Mouse (Mus musculus): ENCODE data around the gene Atg4c. TPM values are rescaled to one million over a fixed set of nuclear protein-coding genes. Genes with fewer than 3 reads are reported as not detected.

Gene Atg4c
- polyA plus RNA-seq, 1 experiment from 2014 or later = 15.5 TPM

DNA sequence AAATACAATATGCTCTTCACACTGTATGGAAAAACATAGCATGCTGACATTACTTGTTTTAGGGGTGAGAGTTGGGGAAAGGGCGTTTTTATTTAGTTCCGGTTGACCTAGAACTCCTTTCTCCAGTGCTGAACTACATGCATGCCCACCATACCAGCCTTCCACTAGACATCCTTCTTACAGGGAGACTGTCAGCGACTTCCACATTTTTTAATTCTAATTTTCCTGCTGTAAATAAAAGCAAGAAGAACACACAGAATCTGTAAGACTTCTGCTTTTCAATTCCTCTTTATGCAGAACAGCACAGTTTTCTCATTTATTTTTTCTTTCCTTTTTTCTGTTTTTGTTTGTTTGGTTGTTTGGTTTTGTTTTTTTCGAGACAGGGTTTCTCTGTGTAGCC, 16.5 kb upstream of the Atg4c start:
- Histone ChIP-seq H3K4me1 (peaks cover 17% of the 10 kb centered on the region), H3K9me3 (replicated peaks) (no peaks in the 10 kb centered on the region), H3K36me3 (no peaks in the 10 kb centered on the region), H3K4me3 (no peak overlapping the region), H3K27me3 (ENCODE audit: low read depth, poor library complexity, severe bottlenecking) (no peaks in the 10 kb centered on the region), H3K27ac (no peak overlapping the region)
- 88% methylated on average over 4 of the region's 4 CpGs for WGBS
- no peak for DNase-seq (ENCODE audit: low spot score)

GRCm38 (mm10) chr4:99178851-99179250, 14.9 kb upstream of the Atg4c start:
- Histone ChIP-seq H3K9me3 (replicated peaks) (no peaks in the 10 kb centered on the region), H3K4me3 (no peak overlapping the region), H3K4me1 (peaks cover 17% of the 10 kb centered on the region), H3K36me3 (no peaks in the 10 kb centered on the region), H3K27me3 (ENCODE audit: low read depth, poor library complexity, severe bottlenecking) (no peaks in the 10 kb centered on the region), H3K27ac (no peak overlapping the region)
- DNase-seq (ENCODE audit: low spot score) = no peak
- WGBS = 86% methylated on average over 5 of the region's 5 CpGs

DNA sequence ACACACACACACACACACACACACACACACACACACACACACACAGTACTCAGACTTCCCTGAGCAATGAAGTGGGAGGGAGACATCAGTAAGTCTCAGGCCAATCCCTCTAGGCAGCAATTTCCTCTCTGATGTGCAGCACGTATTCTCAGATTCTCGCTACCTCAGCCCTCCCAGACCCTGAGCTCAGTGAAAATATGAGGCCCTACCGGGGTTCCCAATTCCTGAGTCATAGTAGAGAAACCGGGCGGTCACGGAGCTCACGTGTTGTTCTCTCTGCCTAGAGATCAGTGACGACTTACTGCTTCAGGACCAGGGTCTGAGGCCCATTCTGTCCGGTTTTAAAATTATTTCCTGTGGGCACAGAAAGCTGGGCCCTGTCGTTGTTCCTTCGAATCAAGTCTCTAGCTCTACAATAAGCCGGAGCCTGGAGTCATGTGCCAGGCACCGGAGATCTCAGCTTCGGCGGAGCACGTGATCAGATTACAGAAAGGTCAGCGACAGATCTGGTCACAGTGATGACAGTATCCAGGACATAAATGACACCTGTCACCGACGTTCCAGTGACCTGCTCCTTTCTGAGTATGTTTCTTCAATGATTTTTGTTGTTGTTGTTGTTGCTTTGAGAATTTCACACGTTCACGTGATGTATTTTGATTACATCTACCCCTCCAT, 14.2 kb upstream of the Atg4c start:
- Histone ChIP-seq H3K27me3 (ENCODE audit: low read depth, poor library complexity, severe bottlenecking) (no peaks in the 10 kb centered on the region), H3K9me3 (replicated peaks) (no peaks in the 10 kb centered on the region), H3K4me1 (peaks cover 17% of the 10 kb centered on the region), H3K36me3 (no peaks in the 10 kb centered on the region), H3K27ac (peak overlapping the region; percentile 42; the same call in 1 of the 2 replicates), H3K4me3 (no peak overlapping the region)
- DNase-seq (ENCODE audit: low spot score) = no peak
- 74% methylated on average over 21 of the region's 21 CpGs for WGBS

- no peaks in the 10 kb centered on the region for H3K36me3 ChIP-seq
- H3K4me1 ChIP-seq = peaks cover 17% of the 10 kb centered on the region
- H3K9me3 ChIP-seq (replicated peaks) = no peaks in the 10 kb centered on the region
- WGBS = 81% methylated on average over 5 of the region's 5 CpGs
- H3K27me3 ChIP-seq (ENCODE audit: low read depth, poor library complexity, severe bottlenecking) = no peaks in the 10 kb centered on the region
- no peak for DNase-seq (ENCODE audit: low spot score)
- no peak overlapping the region for H3K27ac ChIP-seq
- H3K4me3 ChIP-seq = no peak overlapping the region
Measured at GRCm38 (mm10) chr4:99180921-99181320, 12.8 kb upstream of the Atg4c start.

- no peak for DNase-seq (ENCODE audit: low spot score)
- Histone ChIP-seq H3K4me3 (no peak overlapping the region), H3K9me3 (replicated peaks) (no peaks in the 10 kb centered on the region), H3K27ac (no peak overlapping the region), H3K36me3 (no peaks in the 10 kb centered on the region), H3K4me1 (peaks cover 17% of the 10 kb centered on the region), H3K27me3 (ENCODE audit: low read depth, poor library complexity, severe bottlenecking) (no peaks in the 10 kb centered on the region)
- WGBS = 84% methylated on average over 9 of the region's 9 CpGs
Measured at GRCm38 (mm10) chr4:99181739-99182419, 11.9 kb upstream of the Atg4c start.

DNA sequence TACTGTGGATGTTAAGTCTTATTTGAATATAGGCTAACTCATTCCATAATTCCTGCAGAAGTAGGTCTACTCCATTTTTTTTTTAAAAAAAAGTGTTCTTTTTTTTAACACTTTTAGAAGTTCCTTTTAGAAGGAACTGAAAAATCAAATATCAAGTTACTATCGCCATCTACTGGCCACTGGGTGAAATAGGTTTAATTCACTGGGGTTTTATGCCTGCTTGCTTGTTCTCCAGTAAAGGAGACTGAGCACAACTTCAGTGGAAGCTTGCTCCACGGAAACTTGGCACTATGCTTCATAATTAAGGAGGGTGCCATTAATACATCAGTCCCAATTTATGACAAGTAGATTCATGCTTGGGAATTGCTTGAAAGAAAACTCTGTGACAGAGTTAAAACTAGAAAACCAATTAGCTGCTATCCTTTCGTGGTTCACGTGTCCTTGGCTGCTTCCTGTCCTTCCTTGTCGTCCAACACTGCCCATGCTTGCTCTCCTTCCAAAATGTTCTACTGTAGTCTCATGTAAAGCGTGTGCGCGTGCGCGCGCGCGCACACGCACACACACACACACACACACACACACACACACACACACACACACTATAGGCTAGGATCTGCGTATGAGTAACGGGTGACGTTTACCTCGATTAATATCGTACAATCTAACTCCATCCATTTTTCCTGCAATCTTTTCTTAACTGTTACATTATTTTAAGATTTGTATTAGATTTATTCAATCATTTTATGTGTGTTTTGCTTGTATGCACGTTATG, 10.9 kb upstream of the Atg4c start:
- Histone ChIP-seq H3K9me3 (replicated peaks) (no peaks in the 10 kb centered on the region), H3K27me3 (ENCODE audit: low read depth, poor library complexity, severe bottlenecking) (no peaks in the 10 kb centered on the region), H3K4me1 (peaks cover 17% of the 10 kb centered on the region), H3K4me3 (no peak overlapping the region), H3K27ac (no peak overlapping the region), H3K36me3 (no peaks in the 10 kb centered on the region)
- WGBS = 78% methylated on average over 20 of the region's 20 CpGs
- DNase-seq (ENCODE audit: low spot score) = no peak

DNA sequence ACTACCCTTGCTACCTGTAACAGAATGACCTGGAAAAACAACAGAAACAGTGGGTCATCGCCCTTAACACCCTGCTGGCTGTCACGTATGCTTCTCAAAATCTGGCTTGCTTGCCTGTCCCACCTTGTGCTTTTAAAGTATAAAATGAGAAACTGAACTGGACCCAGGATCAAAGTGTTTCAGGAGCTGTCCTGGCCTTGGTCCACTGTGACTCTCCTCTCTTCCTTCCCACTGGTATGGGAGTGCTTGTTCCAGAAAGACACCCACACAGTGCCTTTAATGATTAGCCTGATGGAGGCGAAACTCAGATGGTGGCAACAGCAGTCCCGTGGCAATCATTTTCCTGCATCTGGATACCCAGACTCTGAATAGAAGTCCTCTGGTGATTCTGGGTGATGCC, 9.1 kb upstream of the Atg4c start:
- no peak overlapping the region for H3K4me3 ChIP-seq
- no peak for DNase-seq (ENCODE audit: low spot score)

DNA sequence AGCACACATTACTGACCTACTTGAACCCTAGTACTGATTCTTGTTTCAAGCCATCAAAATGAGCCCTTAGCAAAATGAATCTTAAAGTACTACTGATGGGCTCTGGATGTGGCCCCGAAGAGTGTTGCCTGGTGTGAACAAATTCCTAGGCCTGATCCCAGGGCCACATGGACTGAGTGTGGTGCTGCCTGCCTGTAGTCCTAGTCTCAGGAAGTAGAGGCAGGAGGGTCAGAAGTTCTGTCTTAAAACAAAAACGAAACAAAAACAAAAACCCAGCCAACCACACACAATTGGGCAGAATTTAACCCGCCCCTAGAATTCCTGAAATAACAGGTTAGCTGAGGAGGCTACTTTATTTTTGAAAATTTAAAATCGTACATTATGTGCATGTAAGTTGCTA, 8.4 kb upstream of the Atg4c start:
- WGBS = 84% methylated on average over 4 of the region's 4 CpGs
- H3K9me3 ChIP-seq (replicated peaks) = no peaks in the 10 kb centered on the region
- DNase-seq (ENCODE audit: low spot score) = no peak

More for the DNA sequence above, 9.1 kb upstream of the Atg4c start:
- no peaks in the 10 kb centered on the region for H3K9me3 ChIP-seq (replicated peaks)
- H3K27me3 ChIP-seq (ENCODE audit: low read depth, poor library complexity, severe bottlenecking) = no peaks in the 10 kb centered on the region
- no peaks in the 10 kb centered on the region for H3K36me3 ChIP-seq
- peaks cover 11% of the 10 kb centered on the region for H3K4me1 ChIP-seq
- 82% methylated on average over 4 of the region's 4 CpGs for whole genome bisulfite sequencing
- H3K27ac ChIP-seq = no peak overlapping the region

DNA sequence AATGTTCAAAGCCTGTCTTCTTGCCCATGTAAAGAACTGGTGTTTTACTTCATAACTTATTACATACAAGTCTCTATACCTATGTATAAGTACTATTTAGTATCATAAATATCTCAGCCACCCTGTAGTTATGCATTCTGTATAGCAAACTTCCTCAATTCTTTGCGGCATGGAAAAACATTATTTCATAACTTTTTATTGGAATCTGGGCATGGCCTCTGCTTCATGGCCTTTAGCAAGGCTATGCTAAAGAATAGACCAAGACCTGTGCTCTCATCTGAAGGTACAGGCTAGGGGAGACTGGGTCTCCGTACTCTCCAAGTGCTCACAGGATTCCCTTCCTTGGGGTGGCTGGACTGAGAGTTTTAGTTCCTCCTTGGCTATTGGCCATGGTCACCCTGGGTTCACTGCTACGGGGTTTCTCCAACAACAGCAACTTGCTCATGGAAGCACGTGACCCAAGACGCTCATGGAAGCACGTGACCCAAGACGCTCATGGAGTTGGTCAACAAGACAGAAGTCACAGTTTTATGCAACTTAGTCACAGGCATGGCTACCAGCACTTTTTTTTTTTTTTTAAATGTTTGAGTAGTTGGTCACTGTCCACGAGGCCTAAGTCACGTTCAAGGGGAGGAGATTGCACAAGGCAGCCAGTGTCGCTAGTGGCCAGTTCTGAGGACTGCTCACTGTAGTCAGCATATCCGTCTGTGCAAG, 7.2 kb upstream of the Atg4c start:
- DNase-seq (ENCODE audit: low spot score) = no peak
- Histone ChIP-seq H3K4me1 (no peaks in the 10 kb centered on the region), H3K36me3 (no peaks in the 10 kb centered on the region), H3K27ac (no peak overlapping the region), H3K4me3 (no peak overlapping the region), H3K27me3 (ENCODE audit: low read depth, poor library complexity, severe bottlenecking) (no peaks in the 10 kb centered on the region), H3K9me3 (replicated peaks) (no peaks in the 10 kb centered on the region)
- WGBS = 93% methylated on average over 11 of the region's 11 CpGs

More for the DNA sequence above, 8.4 kb upstream of the Atg4c start:
- Histone ChIP-seq H3K36me3 (no peaks in the 10 kb centered on the region), H3K4me3 (no peak overlapping the region), H3K27me3 (ENCODE audit: low read depth, poor library complexity, severe bottlenecking) (no peaks in the 10 kb centered on the region), H3K27ac (no peak overlapping the region), H3K4me1 (peaks cover 5% of the 10 kb centered on the region; the same call in 1 of the 2 replicates)

DNA sequence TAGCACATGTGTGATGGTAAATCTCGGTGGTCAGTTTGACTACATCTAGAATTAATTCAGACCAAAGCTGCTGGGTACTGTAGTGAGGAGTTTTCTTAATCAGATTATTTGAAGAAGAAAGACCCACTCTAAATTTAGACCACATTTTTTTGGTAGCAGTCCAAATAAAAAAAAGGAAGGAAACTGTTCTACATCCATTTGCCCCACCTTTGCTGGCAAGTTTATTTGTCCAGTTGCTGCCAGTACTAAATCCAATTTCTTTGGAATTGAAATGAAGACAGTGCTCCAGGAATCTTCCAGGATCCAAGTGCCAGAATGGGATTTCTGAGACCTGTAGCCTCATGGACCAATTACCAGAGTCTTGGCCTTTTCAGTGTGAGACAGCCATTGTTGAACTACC, 1.1 kb upstream of the Atg4c start:
- H3K36me3 ChIP-seq = peaks cover under 1% of the 10 kb centered on the region; the same call in 1 of the 2 replicates
- no peak overlapping the region for H3K27ac ChIP-seq
- H3K4me3 ChIP-seq = no peak overlapping the region
- 88% methylated on average over 1 of the region's 1 CpGs for WGBS
- DNase-seq (ENCODE audit: low spot score) = no peak
- H3K27me3 ChIP-seq (ENCODE audit: low read depth, poor library complexity, severe bottlenecking) = no peaks in the 10 kb centered on the region
- peaks cover 8% of the 10 kb centered on the region for H3K4me1 ChIP-seq
- H3K9me3 ChIP-seq (replicated peaks) = no peaks in the 10 kb centered on the region

DNA sequence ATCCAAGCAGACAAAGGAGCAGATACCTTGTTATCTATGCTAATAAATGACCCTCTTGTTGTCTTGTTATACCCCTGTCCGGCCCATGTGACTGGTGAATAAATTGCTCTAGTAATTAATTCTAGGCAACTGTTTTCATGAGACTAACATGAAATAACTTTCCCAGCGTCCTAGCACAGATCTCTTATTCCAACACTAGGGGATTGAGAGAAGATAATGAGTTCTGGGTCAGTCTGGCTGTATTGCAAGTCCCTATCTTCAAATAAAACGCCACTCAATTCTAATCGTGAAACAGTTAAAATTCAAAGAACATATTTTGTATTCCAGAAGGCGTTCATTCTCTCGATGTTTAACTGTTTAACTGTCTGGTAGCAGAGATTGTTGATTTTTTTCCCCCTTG, 520 bp upstream of the Atg4c start:
- peak overlapping the region; percentile 97; the same call in 1 of the 2 replicates for H3K27ac ChIP-seq
- peak overlapping the region; percentile 75 for H3K4me3 ChIP-seq
- peaks cover 8% of the 10 kb centered on the region for H3K4me1 ChIP-seq
- no peaks in the 10 kb centered on the region for H3K9me3 ChIP-seq (replicated peaks)
- no peak for DNase-seq (ENCODE audit: low spot score)
- WGBS = 62% methylated on average over 6 of the region's 6 CpGs
- H3K36me3 ChIP-seq = peaks cover 2% of the 10 kb centered on the region; the same call in 1 of the 2 replicates
- no peaks in the 10 kb centered on the region for H3K27me3 ChIP-seq (ENCODE audit: low read depth, poor library complexity, severe bottlenecking)

GRCm38 (mm10) chr4:99194826-99195225, 1.1 kb downstream of the Atg4c start:
- peaks cover 2% of the 10 kb centered on the region; the same call in 1 of the 2 replicates for H3K36me3 ChIP-seq
- H3K9me3 ChIP-seq (replicated peaks) = no peaks in the 10 kb centered on the region
- peak overlapping the region; percentile 97; the same call in 1 of the 2 replicates for H3K27ac ChIP-seq
- DNase-seq (ENCODE audit: low spot score) = no peak
- no peaks in the 10 kb centered on the region for H3K27me3 ChIP-seq (ENCODE audit: low read depth, poor library complexity, severe bottlenecking)
- WGBS = 43% methylated on average over 5 of the region's 5 CpGs
- H3K4me3 ChIP-seq = peak overlapping the region; percentile 75
- peaks cover 8% of the 10 kb centered on the region for H3K4me1 ChIP-seq
